Mouse (Mus musculus): ENCODE measurements around the gene Spin2-ps6.
"Not testable (repeated sequence)": the region's sequence is repeated elsewhere in the genome, so short reads cannot be mapped to it uniquely, and the experiment has no call there.

The Spin2-ps6 gene

DNA sequence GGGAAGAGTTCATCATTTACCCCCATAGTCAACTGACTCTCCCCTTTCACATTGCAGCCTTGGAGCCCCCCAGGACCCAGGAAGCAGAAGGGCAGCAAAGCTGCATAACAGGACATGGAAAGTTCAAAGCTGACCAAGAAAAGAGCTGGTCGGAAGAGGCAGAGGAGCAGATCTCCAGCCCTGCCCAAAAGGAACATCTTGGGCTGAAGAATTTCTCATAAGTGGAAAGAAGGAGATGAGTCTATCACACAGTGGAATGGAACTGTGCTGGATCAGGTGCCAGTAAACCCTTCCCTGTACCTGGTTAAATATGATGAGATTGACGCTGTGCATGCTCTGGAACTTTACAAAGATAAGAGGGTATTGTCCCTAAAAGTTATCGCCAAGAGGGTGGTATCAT lies at the start of gene Spin2-ps6:
TSS of gene Spin2-ps6 (plus strand) at position 301 of the 400 bp plus-strand sequence.
- not testable (repeated sequence) for DNase-seq
